Mouse (Mus musculus): Measurements from ENCODE around the gene Gpatch1.

DNA sequence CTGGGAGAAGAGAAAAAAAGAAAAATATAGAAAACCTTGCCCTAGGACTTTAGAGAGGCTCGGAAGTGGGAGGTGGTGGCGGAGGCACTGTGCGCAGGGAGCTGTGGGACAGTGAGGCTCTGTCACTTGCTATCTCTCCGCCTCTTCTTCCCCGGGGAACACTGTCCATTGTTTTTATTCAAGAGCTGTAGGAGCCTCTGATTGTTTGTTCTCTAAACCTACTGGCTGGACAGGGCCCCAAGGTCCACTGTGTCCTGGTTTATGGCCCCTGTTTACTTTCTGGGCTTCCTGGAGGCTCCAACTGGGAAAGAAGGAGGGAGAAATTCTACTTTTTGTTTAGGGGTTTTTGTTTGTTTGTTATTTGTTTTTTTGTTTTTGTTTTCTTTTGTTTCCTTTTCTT lies 22.0 kb upstream of the Gpatch1 start:
- TF ChIP-seq CTCF (IDR thresholded peaks at IDR 0.05; ENCODE audit: low read depth, low read length) (no peak), EP300 (IDR thresholded peaks at IDR 0.05; ENCODE audit: insufficient read depth, low read depth, low read length) (no peak), POLR2A (IDR thresholded peaks at IDR 0.05; ENCODE audit: insufficient read depth, low read length) (no peak)

Data from ES-Bruce4 (cell line).